Mouse (Mus musculus) limb, embryonic 11.5 days (tissue): ENCODE data around the gene Ttn. TPM values are rescaled to one million over a fixed set of nuclear protein-coding genes. Genes with fewer than 3 reads are reported as not detected.

Experiments
- ATAC-seq: fragments of 200-750 bp; cut with Nextera tagmentation; 2 replicates; pipeline ENCODE4 v1.8.0; 2017; ENCODE audit warnings: low read depth; ENCODE audit not compliant: insufficient number of reproducible peaks, low FRiP score, low TSS enrichment
- DNase-seq: peaks from one replicate; pipeline ENCODE4 v3.0.0-alpha.2; 2015; ENCODE audit warnings: low spot score
- H3K27ac ChIP-seq: fragments of 300-500 bp; sonication (generic); replicated peaks from 2 replicates; pipeline ENCODE4 v1.5.1; 2014; ENCODE audit warnings: low read depth, mild to moderate bottlenecking, low read length
- H3K27me3 ChIP-seq: fragments of 300-500 bp; sonication (generic); 2 replicates; pipeline ENCODE4 v1.6.1; 2014; ENCODE audit warnings: mild to moderate bottlenecking, low read length, mixed read lengths; ENCODE audit not compliant: control insufficient read depth, insufficient read depth
- H3K36me3 ChIP-seq: fragments of 300-500 bp; sonication (generic); 2 replicates; pipeline ENCODE4 v1.6.1; 2014; ENCODE audit warnings: mild to moderate bottlenecking, low read length, moderate library complexity, mixed read lengths; ENCODE audit not compliant: control insufficient read depth, insufficient read depth
- H3K4me1 ChIP-seq: fragments of 300-500 bp; sonication (generic); 2 replicates; pipeline ENCODE4 v1.6.1; 2014; ENCODE audit warnings: low read length, mixed read lengths; ENCODE audit not compliant: control insufficient read depth, insufficient read depth
- H3K4me2 ChIP-seq: fragments of 300-500 bp; sonication (generic); 2 replicates; pipeline ENCODE4 v1.6.1; 2014; ENCODE audit warnings: low read depth, mild to moderate bottlenecking, moderate library complexity; ENCODE audit not compliant: severe bottlenecking
- H3K4me3 ChIP-seq: fragments of 300-500 bp; sonication (generic); 2 replicates; pipeline ENCODE4 v1.5.1; 2014; ENCODE audit warnings: low read depth, low read length
- H3K9ac ChIP-seq: fragments of 300-500 bp; sonication (generic); 2 replicates; pipeline ENCODE4 v1.6.1; 2014; ENCODE audit warnings: mild to moderate bottlenecking, low read length
- H3K9me3 ChIP-seq: fragments of 300-500 bp; sonication (generic); 2 replicates; pipeline ENCODE4 v1.6.1; 2016; ENCODE audit warnings: low read length; ENCODE audit not compliant: control insufficient read depth
- WGBS: fragments of 180-500 bp; shearing (Covaris S2); extraction: QIAGEN DNeasy Blood & Tissue Kit; methylation state at CpG from one replicate; pipeline ENCODE4 v1.1.7; 2014; 5-methylcytosine and 5-hydroxymethylcytosine counted together
- polyA plus RNA-seq: library from polyadenylated mRNA; unstranded; fragments of >200 nt; fragmentation: Nextera tagmentation; extraction: Ambion mirVana; gene quantifications from 2 replicates; pipeline ENCODE4 v1.2.1, GENCODE M21; 2014

The Ttn gene
- polyA plus RNA-seq, 1 experiment from 2014 or later, result 7.1 TPM

- Histone ChIP-seq H3K4me3 (no peak overlapping the region), H3K4me2 (no peak overlapping the region), H3K9ac (no peak overlapping the region), H3K4me1 (no peaks in the 10 kb centered on the region), H3K27ac (no peak overlapping the region), H3K36me3 (no peaks in the 10 kb centered on the region), H3K27me3 (no peaks in the 10 kb centered on the region), H3K9me3 (no peaks in the 10 kb centered on the region)
- WGBS, result 82% methylated on average over 7 of the region's 7 CpGs
- DNase-seq, result no peak
- no peak for ATAC-seq
Observed at GRCm38 (mm10) chr2:76949774-76950173, 32.6 kb downstream of the Ttn start.

GRCm38 (mm10) chr2:76938515-76938914, 43.8 kb downstream of the Ttn start:
- ATAC-seq (no peak), DNase-seq (no peak)
- no peaks in the 10 kb centered on the region for H3K4me1 ChIP-seq
- H3K4me3 ChIP-seq, result no peak overlapping the region
- no peak overlapping the region for H3K27ac ChIP-seq
- H3K27me3 ChIP-seq, result no peaks in the 10 kb centered on the region
- WGBS, result 76% methylated on average over 10 of the region's 10 CpGs
- H3K36me3 ChIP-seq, result no peaks in the 10 kb centered on the region
- no peak overlapping the region for H3K4me2 ChIP-seq
- H3K9me3 ChIP-seq, result no peaks in the 10 kb centered on the region
- no peak overlapping the region for H3K9ac ChIP-seq

GRCm38 (mm10) chr2:76929718-76930117, 52.6 kb downstream of the Ttn start:
- Histone ChIP-seq H3K9me3 (no peaks in the 10 kb centered on the region), H3K27ac (no peak overlapping the region), H3K36me3 (no peaks in the 10 kb centered on the region), H3K4me2 (no peak overlapping the region), H3K9ac (no peak overlapping the region), H3K4me3 (no peak overlapping the region), H3K27me3 (no peaks in the 10 kb centered on the region), H3K4me1 (no peaks in the 10 kb centered on the region)
- DNase-seq (peak; percentile 79), ATAC-seq (no peak)
- 8% methylated on average over 2 of the region's 2 CpGs for WGBS

- Histone ChIP-seq H3K4me2 (no peak overlapping the region), H3K9ac (no peak overlapping the region), H3K4me3 (no peak overlapping the region), H3K36me3 (no peaks in the 10 kb centered on the region), H3K4me1 (no peaks in the 10 kb centered on the region), H3K27ac (no peak overlapping the region), H3K9me3 (no peaks in the 10 kb centered on the region), H3K27me3 (no peaks in the 10 kb centered on the region)
- no peak for DNase-seq
- WGBS, result 67% methylated on average over 3 of the region's 3 CpGs
- no peak for ATAC-seq
Observed at GRCm38 (mm10) chr2:76928816-76929215, 53.5 kb downstream of the Ttn start.

- 81% methylated on average over 7 of the region's 7 CpGs for WGBS
- no peaks in the 10 kb centered on the region for H3K9me3 ChIP-seq
- H3K27me3 ChIP-seq, result no peaks in the 10 kb centered on the region
Observed at GRCm38 (mm10) chr2:76928298-76928697, 54.0 kb downstream of the Ttn start.

GRCm38 (mm10) chr2:76926927-76927326, 55.4 kb downstream of the Ttn start:
- Histone ChIP-seq H3K27ac (no peak overlapping the region), H3K9ac (no peak overlapping the region), H3K4me3 (no peak overlapping the region), H3K36me3 (no peaks in the 10 kb centered on the region), H3K27me3 (no peaks in the 10 kb centered on the region), H3K4me1 (no peaks in the 10 kb centered on the region), H3K9me3 (no peaks in the 10 kb centered on the region), H3K4me2 (no peak overlapping the region)
- ATAC-seq (no peak), DNase-seq (no peak)
- 85% methylated on average over 12 of the region's 12 CpGs for WGBS

More at GRCm38 (mm10) chr2:76928298-76928697, 54.0 kb downstream of the Ttn start:
- Histone ChIP-seq H3K4me1 (no peaks in the 10 kb centered on the region), H3K27ac (no peak overlapping the region), H3K9ac (no peak overlapping the region), H3K36me3 (no peaks in the 10 kb centered on the region), H3K4me2 (no peak overlapping the region), H3K4me3 (no peak overlapping the region)
- no peak for DNase-seq
- no peak for ATAC-seq

- no peak overlapping the region for H3K4me3 ChIP-seq
- H3K27ac ChIP-seq, result no peak overlapping the region
- DNase-seq (no peak), ATAC-seq (no peak)
- 93% methylated on average over 10 of the region's 10 CpGs for WGBS
- H3K9ac ChIP-seq, result no peak overlapping the region
- no peaks in the 10 kb centered on the region for H3K9me3 ChIP-seq
- no peaks in the 10 kb centered on the region for H3K36me3 ChIP-seq
- no peak overlapping the region for H3K4me2 ChIP-seq
- H3K4me1 ChIP-seq, result no peaks in the 10 kb centered on the region
- no peaks in the 10 kb centered on the region for H3K27me3 ChIP-seq
Observed at GRCm38 (mm10) chr2:76914959-76915358, 67.4 kb downstream of the Ttn start.

GRCm38 (mm10) chr2:76908705-76909457, 73.5 kb downstream of the Ttn start:
- Histone ChIP-seq H3K4me3 (no peak overlapping the region), H3K9me3 (no peaks in the 10 kb centered on the region), H3K27me3 (no peaks in the 10 kb centered on the region), H3K36me3 (no peaks in the 10 kb centered on the region), H3K4me1 (no peaks in the 10 kb centered on the region; the same call in 1 of the 2 replicates), H3K9ac (no peak overlapping the region), H3K4me2 (no peak overlapping the region), H3K27ac (no peak overlapping the region)
- no peak for DNase-seq
- no peak for ATAC-seq
- WGBS, result 60% methylated on average over 15 of the region's 15 CpGs

- H3K9me3 ChIP-seq, result no peaks in the 10 kb centered on the region
- no peak overlapping the region for H3K4me2 ChIP-seq
- no peak for ATAC-seq
- no peaks in the 10 kb centered on the region for H3K4me1 ChIP-seq
- 93% methylated on average over 11 of the region's 11 CpGs for WGBS
- H3K9ac ChIP-seq, result no peak overlapping the region
- no peaks in the 10 kb centered on the region for H3K27me3 ChIP-seq
- H3K4me3 ChIP-seq, result no peak overlapping the region
- H3K27ac ChIP-seq, result no peak overlapping the region
- no peaks in the 10 kb centered on the region for H3K36me3 ChIP-seq
- DNase-seq, result no peak
Observed at GRCm38 (mm10) chr2:76903351-76903750, 79.0 kb downstream of the Ttn start.
